Mouse (Mus musculus): ENCODE data around the gene Spire2.

GRCm38 (mm10) chr8:123329961-123330360 lies 2.6 kb upstream of the Spire2 start:
- no peak for TF ChIP-seq CTCF (IDR thresholded peaks at IDR 0.05)
- TF ChIP-seq EP300 (IDR thresholded peaks at IDR 0.05) = no peak
